Mouse (Mus musculus): Measurements from ENCODE around the gene Krtap5-2.
"Not testable (repeated sequence)": the region's sequence is repeated elsewhere in the genome, so short reads cannot be mapped to it uniquely, and the experiment has no call there.

Gene Krtap5-2

DNA sequence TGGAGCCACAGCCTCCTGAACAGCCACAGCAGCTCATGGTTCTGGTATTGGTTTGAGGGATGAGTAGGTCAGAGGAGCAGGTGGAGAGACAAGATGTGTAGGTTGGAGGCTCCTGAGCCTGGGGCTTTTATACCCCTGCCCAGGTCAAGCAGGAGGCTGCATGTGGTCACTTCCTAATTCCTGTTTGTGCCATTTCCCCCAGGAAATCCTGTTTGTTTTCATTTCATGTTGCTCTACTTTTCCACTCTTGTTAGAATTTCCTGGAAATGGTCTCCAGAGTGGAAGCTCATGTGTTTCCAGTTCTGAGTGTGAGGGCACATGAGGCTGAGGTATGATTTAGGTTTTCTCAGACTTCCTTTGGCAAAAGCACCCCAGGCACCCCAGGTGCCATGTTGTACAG, at the start of gene Krtap5-2:
TSS of gene Krtap5-2 (minus strand) at position 101 of the 400 bp plus-strand sequence.
- not testable (repeated sequence) for DNase-seq

DNA sequence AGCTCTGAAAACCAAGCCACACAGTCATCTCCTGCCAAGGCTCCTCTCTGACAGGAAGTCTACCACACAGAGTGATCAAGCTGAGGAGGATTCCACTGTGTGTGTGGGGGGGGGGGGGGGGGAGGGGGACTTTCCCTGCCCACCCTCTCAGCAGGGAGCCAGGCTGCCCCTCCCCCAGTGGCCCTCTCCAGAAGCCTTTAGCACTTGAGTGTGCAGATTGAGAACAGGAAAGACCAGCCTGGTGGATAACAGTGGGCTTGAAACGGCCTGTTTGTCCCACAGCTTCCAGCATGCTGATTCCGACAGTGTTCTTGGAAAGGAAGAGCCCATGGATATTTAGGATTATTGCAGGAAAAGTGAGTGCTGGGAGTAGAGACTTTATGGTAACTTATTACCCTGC, 48.7 kb upstream of the Krtap5-2 start:
- DNase-seq = peak; percentile 15

DNA sequence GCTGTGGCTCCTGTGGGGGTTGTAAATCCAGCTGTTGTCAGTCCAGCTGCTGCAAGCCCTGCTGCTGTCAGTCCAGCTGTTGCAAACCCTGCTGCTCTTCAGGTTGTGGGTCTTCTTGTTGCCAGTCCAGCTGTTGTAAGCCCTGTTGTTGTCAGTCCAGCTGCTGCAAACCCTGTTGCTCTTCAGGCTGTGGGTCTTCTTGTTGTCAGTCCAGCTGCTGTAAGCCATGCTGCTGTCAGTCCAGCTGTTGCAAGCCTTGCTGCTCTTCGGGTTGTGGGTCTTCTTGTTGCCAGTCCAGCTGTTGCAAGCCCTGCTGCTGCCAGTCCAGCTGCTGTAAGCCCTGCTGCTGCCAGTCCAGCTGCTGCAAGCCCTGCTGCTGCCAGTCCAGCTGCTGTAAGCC, 36.3 kb upstream of the Krtap5-2 start:
- not testable (repeated sequence) for DNase-seq

DNA sequence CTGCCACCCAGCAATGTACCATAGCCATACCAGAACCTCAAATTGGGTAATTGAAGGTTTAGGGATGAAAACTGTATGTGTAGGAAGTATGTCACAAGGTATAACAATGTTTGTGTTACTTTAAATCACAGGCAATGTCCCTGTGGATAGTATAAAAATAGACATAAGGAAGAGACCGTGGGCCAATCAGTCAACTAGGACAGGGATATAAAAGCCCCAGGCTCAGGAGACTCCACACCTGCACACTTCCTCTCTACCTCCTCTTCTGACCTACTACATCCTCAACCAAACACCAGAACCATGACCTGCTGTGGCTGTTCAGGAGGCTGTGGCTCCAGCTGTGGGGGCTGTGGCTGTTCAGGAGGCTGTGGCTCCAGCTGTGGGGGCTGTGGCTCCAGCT, 35.8 kb upstream of the Krtap5-2 start, which contains the start of gene Gm7579:
TSS of gene Gm7579 (plus strand) at position 301 of the 400 bp plus-strand sequence.
- no peak for DNase-seq

DNA sequence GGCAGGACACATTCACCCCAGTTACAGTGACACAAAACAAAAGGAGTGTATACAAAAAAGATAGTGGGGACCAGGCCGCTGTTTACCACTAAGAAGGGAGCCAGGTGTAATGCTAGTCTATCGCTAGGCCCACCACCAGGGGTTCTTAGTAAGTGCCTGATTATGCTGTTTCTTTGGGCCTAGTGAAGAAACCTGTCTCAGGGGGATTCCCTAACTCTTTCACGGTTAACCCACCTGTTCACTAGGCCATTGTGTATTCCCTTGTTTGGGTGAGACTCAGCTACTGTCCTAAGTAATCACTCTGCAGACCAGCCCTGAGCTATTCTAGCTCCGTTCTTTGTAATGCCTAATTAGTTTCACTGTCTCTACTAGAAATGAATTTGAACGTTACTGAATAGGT, 31.1 kb upstream of the Krtap5-2 start:
- DNase-seq = not testable (repeated sequence)

DNA sequence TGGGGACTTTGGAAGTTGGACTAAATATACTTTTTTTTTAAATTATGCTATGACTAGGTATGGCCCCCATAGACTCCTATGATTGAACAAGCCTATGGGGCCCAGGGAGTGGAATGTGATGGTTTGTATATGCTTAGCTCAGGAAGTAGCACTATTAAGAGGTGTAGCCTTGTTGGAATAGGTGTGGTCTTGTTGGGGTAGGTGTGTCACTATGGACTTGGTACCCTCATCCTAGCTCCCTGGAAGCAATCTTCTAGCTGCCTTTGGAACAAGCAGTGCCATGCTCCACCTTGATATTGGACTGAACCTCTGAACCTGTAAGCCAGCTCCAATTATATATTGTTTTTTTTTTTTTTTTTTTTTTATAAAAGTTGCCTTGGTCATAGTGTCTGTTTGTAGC, 29.7 kb upstream of the Krtap5-2 start:
- DNase-seq = no peak

DNA sequence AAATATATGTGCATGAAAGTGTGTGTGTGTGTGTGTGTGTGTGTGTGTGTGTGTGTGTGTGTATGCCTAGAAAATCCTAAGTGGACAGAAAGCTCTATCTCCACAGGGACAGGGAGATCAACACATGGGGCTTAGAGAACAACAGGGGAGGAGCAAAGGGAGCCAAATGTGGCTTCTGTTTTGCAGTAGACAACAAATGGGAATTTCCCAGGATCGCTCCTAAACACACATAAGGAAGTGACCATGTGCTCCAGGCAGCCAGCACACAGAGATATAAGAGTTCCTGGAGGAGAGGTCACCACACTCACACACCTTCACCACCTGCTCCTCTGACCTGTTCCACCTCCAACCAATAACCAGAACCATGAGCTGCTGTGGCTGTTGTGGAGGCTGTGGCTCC, 25.3 kb upstream of the Krtap5-2 start, which contains the start of gene Krtap5-3:
TSS of gene Krtap5-3 (plus strand) at position 301 of the 400 bp plus-strand sequence.
- DNase-seq = no peak

DNA sequence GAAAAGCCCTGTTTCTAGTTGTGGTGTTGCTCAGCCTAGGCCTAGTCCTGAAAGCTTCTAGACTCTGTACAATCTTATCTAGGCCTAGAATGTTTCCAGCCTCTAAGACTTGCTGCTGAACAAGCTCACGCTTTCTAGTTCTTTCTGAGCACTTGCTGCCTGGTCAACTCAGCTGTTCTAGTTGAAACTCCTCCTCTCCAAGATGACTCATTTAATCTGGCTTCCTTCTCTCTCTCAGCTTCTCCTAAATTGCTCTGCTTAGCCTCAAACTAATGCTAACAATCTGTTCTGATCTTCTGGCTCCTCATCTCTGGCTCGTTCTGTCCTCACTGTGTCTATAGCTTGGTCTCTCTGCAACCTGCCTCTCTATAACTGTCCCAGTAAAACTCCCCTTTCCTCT, 22.9 kb upstream of the Krtap5-2 start:
- DNase-seq = no peak

DNA sequence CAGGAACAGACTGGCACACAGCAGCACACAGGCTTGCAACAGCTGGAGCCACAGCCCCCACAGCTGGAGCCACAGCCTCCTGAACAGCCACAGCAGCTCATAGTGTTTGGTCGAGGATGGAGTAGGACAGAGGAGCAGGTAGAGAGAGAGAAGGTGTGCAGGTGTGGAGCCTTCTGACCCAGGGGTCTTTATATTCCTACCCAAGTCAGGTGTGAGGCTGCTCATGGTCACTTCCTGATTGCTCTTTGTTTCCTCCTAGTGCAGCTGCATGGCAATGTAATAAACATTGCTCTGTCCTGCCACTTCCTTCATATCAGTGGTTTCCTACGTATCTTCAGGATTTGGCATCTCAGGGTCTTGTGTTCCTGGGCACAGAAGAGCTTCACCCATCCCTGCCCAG, 14.5 kb upstream of the Krtap5-2 start, which contains the start of gene Gm10153:
TSS of gene Gm10153 (minus strand) at position 101 of the 400 bp plus-strand sequence.
- DNase-seq = no peak

DNA sequence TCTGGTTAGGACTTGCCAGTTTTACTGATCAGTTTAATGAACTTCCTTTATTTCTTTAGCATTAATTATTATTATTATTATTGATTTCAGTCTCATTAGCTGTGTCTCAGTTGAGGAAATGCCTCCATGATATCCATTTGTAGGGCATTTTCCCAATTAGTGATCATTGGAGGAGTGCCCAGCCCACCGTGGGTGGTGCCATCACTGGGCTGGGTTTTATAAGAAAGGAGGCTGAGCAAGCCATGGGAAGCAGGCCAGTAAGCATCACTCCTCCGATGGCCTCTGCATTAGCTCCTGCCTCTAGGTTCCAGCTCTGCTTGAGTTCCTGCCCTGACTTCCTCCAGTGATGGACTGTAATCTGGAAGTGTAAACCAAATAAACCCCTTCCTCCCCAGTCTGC, 12.4 kb upstream of the Krtap5-2 start:
- no peak for DNase-seq

DNA sequence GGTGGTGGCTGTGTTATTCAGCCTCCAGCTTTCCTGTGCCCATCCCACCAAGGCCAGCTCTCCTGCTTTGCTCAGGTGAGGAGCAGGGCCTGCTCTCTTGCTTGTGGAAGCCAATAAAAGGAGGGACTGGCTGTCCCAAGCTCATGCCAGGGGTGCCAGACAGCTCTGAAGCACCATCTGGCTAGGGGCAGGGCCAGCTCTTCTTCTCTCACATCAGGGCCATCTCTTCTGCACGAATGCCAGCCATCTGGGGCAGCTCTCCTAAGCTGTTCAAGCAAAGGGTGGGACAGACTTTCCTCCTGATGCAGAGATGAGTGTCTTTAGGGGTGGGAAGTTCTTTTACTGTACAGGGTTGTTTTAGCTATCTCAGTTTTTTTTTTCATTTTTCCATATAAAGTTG, 5.2 kb upstream of the Krtap5-2 start:
- DNase-seq = no peak

DNA sequence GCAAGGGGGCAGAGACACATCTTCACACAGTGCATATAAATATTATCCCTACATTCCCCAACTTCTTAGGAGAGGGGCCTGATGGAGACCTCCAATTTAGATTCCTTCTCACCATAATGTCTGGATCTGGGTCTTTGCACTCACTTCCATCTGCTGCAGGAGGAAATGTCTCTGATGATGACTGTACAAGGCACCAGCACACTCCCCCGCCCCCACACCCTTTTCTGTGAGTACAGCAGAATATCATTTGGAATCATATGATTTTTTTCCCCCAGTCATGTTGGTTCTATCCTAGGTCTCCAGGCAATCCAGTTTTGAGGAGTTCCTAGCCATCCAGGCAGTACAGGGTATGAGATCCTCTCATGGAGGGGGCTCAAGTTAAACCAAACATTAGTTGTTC, 2.9 kb upstream of the Krtap5-2 start:
- no peak for DNase-seq

DNA sequence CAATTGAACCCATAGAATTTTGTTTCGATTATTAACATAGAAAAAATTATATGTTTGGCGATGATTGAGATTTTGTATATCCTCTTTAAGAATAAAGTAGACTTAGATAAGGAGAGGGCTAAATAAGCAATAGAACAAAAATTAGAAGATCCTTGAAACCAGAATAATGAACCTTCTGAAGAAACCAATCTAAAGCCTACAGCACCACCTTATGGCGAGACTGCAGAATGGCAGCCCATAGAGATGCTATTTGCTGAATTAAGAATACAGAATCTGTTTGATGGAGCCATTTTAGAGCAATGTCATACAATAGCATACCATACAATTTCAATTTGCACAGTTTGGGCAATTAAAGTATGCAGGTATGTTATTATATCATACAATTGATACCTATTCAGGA, 6.0 kb downstream of the Krtap5-2 start:
- no peak for DNase-seq

DNA sequence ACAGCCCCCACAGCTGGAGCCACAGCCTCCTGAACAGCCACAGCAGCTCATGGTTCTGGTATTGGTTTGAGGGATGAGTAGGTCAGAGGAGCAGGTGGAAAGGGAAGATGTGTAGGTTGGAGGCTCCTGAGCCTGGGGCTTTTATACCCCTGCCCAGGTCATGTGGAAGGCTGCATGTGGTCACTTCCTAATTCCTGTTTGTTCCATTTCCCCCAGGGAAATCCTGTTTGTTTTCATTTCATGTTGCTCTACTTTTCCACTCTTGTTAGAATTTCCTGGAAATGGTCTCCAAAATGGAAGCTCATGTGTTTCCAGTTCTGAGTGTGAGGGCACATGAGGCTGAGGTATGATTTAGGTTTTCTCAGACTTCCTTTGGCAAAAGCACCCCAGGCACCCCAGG, 10.2 kb downstream of the Krtap5-2 start, which contains the start of gene Gm4553:
TSS of gene Gm4553 (minus strand) at position 101 of the 400 bp plus-strand sequence.
- DNase-seq = not testable (repeated sequence)

DNA sequence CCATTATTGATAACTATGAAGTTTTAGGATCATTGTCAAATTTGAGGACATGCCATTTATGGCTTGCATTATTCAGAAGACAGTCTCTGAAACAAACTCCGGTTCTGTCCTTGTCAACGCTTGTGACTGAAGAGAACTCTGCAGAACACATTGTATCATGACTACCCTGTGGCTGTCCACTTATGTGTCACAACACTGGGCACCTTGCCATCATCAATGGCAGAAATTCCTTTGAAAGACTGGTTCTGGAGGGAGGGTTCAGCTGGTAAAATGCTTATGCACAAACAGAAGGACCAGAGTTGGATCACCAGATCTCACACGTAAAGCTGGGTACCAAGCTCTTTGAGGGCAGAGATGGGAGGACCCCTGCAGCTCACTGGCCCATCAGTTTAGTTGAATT, 16.4 kb downstream of the Krtap5-2 start:
- DNase-seq = no peak

DNA sequence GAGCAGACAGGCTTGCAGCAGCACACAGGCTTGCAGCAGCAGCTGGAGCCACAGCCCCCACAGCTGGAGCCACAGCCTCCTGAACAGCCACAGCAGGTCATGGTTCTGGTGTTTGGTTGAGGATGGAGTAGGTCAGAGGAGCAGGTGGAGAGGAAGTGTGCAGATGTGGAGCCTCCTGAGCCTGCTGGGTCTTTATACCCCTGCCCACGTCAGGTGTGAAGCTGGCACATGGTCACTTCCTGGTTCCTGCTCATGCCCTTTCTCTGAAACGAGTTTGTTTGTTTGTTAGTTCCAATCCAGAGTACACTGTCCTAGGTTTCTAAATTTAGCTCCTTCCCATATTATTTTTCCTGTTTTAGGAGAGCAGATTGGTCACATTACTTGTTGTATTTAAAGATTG, 18.8 kb downstream of the Krtap5-2 start, which contains the start of gene Gm29735:
TSS of gene Gm29735 (minus strand) at position 101 of the 400 bp plus-strand sequence.
- not testable (repeated sequence) for DNase-seq

DNA sequence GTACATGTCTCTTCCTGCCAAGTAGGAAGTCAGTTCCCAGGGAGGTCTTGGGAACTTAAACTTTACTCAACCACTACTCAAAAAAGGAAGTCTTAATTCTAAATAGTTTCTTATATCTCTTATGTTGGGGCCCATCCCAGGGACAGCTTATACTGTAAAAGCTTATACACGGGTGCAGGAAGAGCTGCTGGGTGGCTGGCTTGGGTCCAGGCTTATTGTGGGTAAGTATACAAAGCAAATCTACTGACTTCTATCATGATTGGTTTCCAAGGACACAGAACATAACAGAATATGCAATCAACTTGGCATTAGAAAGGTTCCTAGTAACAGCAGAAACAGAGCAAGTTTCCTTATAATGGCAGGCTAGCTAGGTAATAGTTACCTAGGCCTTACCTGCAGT, 20.5 kb downstream of the Krtap5-2 start:
- DNase-seq = no peak

DNA sequence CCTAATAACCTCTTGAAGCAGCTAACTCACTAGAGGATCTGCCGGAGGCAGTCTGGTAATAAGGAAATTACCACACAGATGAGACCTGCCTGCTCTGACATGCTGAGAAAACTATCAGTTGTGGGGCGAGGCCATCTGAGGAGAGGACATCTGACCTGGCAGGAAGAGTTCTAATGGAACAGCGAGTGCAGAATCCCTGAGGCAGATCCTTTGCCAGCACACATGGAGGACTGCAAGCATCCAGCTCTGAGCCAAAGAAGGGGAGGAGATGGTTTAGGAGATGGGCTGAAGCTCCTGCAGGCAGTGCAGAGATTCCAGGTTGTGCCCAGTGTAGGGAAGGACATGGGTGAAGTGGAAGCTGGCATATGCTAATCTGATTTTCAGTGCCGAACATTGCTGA, 23.6 kb downstream of the Krtap5-2 start:
- no peak for DNase-seq

DNA sequence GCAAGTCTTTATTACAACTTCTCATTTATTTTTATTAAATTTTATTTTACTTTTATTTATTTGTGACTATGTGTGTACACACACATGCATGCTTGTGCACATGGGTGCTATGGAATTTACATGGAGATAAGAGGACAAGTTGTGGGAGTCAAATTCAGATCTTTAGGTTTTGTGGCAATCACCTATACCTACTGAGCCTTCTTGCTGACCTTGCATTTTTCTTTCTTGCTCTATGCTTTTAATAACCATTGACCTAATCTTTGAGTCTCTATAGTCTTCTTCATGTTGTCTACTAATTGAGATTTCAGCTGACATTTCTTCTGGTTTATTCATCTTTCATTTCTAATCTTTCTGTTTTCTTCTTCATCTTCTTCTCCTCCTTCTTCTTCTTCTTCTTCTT, 27.2 kb downstream of the Krtap5-2 start:
- DNase-seq = no peak

DNA sequence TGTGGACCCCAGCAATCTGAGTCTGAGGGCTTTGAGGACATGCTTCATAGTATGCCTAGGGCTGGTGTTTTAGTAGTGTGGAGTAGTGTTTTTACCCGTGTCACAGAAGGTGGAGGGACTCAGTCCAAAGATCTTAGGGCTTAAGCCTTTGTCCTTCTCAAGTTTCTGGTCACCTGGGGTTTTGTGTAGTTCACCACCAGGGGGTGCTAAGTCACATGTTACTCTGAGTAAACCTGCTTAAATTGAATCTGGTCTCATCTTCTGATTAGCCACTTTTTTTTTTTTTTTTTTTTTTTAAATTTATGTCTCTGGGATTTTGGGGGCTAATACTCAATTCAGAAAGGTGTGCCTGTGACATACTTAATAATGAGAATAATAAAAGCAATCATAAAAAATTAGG, 29.8 kb downstream of the Krtap5-2 start:
- DNase-seq = peak; percentile 53

DNA sequence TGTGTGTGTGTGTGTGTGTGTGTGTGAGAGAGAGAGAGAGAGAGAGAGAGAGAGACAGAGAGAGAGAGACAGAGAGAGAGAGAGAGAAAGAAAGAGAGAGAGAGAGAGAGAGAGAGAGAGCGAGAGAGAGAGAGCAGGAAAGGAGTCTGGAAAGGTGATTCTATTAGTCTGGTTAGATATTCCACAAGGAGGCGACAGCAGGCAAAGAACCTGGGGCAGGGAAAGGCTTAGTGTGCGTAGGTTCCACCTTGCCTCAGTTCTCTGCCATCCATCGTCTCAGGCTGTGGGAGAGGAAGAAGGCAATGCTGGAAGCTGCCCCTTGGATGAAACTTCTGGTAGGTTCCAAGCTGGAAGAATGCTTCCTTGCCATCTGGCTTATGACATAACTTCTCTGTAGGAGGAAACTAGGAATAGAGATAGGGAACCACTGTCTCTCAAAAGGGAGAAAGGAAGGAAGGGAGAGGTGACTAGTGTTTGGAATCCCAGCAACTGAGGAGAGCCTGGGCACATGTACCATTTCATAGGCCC, 30.3 kb downstream of the Krtap5-2 start:
- no peak for DNase-seq

DNA sequence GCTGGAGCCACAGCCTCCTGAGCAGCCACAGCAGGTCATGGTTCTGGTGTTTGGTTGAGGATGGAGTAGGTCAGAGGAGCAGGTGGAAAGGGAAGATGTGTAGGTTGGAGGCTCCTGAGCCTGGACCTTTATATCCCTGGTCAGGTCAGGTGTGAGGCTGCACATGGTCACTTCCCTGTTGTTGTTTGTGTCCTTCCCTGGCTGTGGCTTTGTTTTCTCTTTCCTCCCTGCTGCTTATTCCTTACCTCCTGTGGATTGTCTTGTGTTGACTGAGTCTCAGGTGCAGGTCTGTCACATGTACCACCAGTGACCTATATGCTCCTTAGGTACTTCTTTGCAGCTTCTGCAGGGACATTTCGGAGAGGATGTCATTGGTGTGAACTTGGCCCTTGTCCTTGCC, 31.3 kb downstream of the Krtap5-2 start, which contains the start of gene Gm45337:
TSS of gene Gm45337 (minus strand) at position 101 of the 400 bp plus-strand sequence.
- no peak for DNase-seq

DNA sequence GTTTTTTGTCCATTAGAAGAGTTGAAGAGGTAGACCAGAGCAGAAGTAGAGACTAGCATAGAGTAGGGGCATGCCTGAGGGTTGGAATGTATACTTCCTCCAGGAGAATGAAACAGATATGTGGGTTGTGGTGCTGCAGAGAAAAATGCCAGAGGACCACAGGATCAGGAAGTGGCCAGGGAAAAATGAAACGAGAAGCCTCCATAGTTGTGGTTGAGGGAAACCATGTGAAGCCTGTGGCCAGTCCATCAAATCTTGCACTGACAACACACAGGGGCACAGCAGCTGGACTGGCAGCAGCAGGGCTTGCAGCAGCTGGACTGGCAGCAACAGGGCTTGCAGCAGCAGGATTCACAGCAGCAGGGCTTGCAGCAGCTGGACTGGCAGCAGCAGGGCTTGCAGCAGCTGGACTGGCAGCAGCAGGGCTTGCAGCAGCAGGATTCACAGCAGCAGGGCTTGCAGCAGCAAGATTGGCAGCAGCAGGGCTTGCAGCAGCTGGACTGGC, 32.2 kb downstream of the Krtap5-2 start:
- not testable (repeated sequence) for DNase-seq

DNA sequence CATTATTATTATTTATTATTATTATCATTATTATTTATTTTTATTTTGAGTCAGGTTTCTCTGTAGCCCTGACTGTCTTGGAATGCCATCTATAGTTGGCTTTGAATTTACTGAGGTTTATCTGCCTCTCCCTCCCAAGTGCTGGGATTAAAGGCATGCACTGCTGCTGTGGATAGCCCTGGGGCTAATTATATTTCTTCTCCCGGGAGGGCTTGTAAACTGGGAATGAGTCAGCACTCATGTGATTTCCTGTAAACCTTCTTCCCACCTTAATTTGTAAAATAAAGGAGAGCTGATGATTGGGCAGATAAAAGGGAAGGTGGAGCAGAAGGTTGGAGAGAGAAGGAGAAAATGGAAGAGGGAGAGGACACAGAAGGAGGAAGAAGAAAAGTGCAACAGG, 35.1 kb downstream of the Krtap5-2 start:
- DNase-seq = no peak

DNA sequence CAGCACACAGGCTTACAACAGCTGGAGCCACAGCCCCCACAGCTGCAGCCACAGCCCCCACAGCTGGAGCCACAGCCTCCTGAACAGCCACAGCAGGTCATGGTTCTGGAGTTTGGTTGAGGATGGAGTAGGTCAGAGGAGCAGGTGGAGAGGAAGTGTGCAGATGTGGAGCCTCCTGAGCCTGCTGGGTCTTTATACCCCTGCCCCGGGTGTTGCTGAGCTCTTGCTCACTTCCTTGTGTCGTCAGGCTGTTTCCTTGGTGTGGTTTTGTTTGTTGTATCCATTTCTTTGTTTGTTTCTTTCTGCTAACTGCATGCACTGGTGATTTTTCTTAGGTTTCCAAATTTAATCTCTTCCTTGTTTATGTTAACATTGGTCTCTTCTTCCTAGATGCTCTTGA, 39.9 kb downstream of the Krtap5-2 start, which contains the start of gene Gm39115:
TSS of gene Gm39115 (minus strand) at position 101 of the 400 bp plus-strand sequence.
- not testable (repeated sequence) for DNase-seq

Measured in thymus, postnatal 4 days (tissue).